Mouse (Mus musculus) forebrain, embryonic 13.5 days (tissue): ENCODE data around the gene Gigyf1. TPM values are rescaled to one million over a fixed set of nuclear protein-coding genes. Genes with fewer than 3 reads are reported as not detected.

ENCODE experiments used
- ATAC-seq: fragments of 200-750 bp; cut with Nextera tagmentation; 2 replicates; pipeline ENCODE4 v1.8.0; 2017
- H3K27ac ChIP-seq: fragments of 300-500 bp; sonication (generic); 2 replicates; pipeline ENCODE4 v1.5.1; 2015; ENCODE audit warnings: inconsistent platforms, mild to moderate bottlenecking, moderate library complexity
- H3K27me3 ChIP-seq: fragments of 300-500 bp; sonication (generic); 2 replicates; pipeline ENCODE4 v1.6.1; 2015; ENCODE audit warnings: mild to moderate bottlenecking, inconsistent platforms
- H3K36me3 ChIP-seq: fragments of 300-500 bp; sonication (generic); 2 replicates; pipeline ENCODE4 v1.6.1; 2015; ENCODE audit warnings: mild to moderate bottlenecking, inconsistent platforms; ENCODE audit not compliant: poor library complexity, severe bottlenecking
- H3K4me1 ChIP-seq: fragments of 300-500 bp; sonication (generic); 2 replicates; pipeline ENCODE4 v1.6.1; 2015; ENCODE audit warnings: inconsistent platforms
- H3K4me2 ChIP-seq: fragments of 300-500 bp; sonication (generic); 2 replicates; pipeline ENCODE4 v1.6.1; 2015; ENCODE audit warnings: inconsistent platforms, mild to moderate bottlenecking, moderate library complexity
- H3K4me3 ChIP-seq: fragments of 300-500 bp; sonication (generic); 2 replicates; pipeline ENCODE4 v1.5.1; 2015; ENCODE audit warnings: mild to moderate bottlenecking, inconsistent platforms
- H3K9ac ChIP-seq: fragments of 300-500 bp; sonication (generic); 2 replicates; pipeline ENCODE4 v1.6.1; 2015; ENCODE audit warnings: mild to moderate bottlenecking, inconsistent platforms
- H3K9me3 ChIP-seq: fragments of 300-500 bp; sonication (generic); replicated peaks from 2 replicates; pipeline ENCODE4 v1.6.1; 2016; ENCODE audit warnings: inconsistent platforms
- WGBS: fragments of 180-500 bp; shearing (Covaris S2); methylation state at CpG from one replicate; pipeline ENCODE4 v1.1.7; 2015; 5-methylcytosine and 5-hydroxymethylcytosine counted together
- microRNA-seq: library from miRNA; unstranded; fragments of <30 nt; microRNA quantifications from one replicate; pipeline ENCODE4, GENCODE M21; 2016
- polyA plus RNA-seq: library from polyadenylated mRNA; unstranded; fragments of >200 nt; fragmentation: Nextera tagmentation; extraction: Ambion mirVana; gene quantifications from 2 replicates; pipeline ENCODE4 v1.2.1, GENCODE M21; 2015

The Gigyf1 gene
- polyA plus RNA-seq, 1 experiment from 2014 or later: 16.1 TPM

DNA sequence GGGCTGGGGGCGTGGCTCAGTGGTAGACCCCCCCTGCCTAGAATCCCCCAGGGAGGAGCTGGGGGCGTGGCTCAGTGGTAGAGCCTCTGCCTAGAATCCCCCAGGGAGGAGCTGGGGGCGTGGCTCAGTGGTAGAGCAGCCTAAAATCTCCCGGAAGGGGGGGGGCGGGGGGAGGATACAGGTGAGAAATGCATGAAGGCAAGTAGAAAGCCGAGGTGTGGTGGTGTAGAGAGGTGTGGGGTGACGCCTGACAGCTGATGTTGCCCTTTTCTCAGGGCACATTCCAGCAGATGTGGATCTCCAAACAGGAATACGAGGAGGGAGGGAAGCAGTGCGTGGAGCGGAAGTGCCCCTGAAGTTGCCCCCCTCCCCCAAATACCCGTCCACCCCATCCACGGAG, 50.7 kb downstream of the Gigyf1 start:
- 76% methylated on average over 12 of the region's 12 CpGs for WGBS
- H3K27ac ChIP-seq: no peak overlapping the region
- no peaks in the 10 kb centered on the region for H3K4me1 ChIP-seq
- peaks cover 3% of the 10 kb centered on the region; the same call in 1 of the 2 replicates for H3K27me3 ChIP-seq
- H3K36me3 ChIP-seq: peaks cover 22% of the 10 kb centered on the region
- ATAC-seq: no peak
- H3K4me2 ChIP-seq: no peak overlapping the region
- no peak overlapping the region for H3K9ac ChIP-seq
- H3K9me3 ChIP-seq: no peaks in the 10 kb centered on the region
- no peak overlapping the region for H3K4me3 ChIP-seq

DNA sequence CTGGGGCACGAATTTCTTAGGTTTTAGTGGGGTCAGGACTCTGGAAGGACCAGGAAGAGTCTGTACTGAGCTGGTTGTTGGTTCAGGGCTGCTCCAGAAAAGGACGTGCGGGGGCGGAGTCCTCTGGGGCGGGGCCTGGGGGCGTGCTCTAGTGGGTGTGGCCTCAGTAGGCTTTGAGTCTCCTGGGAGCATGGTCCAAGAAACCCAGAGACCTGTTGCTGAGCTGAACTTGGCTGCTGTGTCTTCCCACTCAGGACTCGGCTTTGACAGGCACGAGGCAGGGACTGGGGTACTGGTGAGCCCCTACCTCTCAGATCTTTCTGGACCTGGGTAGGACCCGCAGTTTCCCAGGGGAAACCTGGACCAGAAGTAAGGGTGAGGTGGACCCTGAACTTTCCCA, 51.3 kb downstream of the Gigyf1 start, which contains the start of gene Tfr2:
TSS of gene Tfr2 (plus strand) at position 176 of the 400 bp plus-strand sequence.
- H3K4me2 ChIP-seq: no peak within 1 kb of the TSS
- 45% methylated on average over 9 of the region's 9 CpGs for WGBS
- peaks cover 6% of the 10 kb centered on the region; the same call in 1 of the 2 replicates for H3K4me1 ChIP-seq
- H3K27ac ChIP-seq: no peak within 1 kb of the TSS
- H3K4me3 ChIP-seq: no peak within 1 kb of the TSS
- ATAC-seq: no peak
- peaks cover 9% of the 10 kb centered on the region for H3K27me3 ChIP-seq
- H3K36me3 ChIP-seq: peaks cover 20% of the 10 kb centered on the region
- H3K9ac ChIP-seq: no peak within 1 kb of the TSS
- no peaks in the 10 kb centered on the region for H3K9me3 ChIP-seq

DNA sequence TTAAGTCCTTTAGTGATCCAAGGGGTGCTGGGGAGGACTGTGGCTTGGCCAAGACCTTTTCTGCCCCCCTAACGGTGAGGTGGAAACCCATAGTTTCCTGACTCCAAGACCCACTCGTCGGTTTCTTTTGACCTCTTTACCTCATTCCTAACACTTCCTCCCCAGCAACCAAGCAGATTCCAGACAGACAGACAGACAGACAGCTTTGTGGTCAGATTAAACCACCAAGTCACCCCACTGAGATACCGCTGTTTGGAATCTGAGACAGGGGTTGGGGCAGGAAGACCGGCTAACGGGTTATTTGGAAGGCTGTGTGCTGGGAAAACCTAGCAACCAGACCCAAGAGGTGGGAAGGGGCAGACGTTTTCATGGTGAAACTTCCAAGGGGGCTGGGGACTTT, 51.8 kb downstream of the Gigyf1 start:
- Histone ChIP-seq H3K9ac (no peak overlapping the region), H3K4me2 (no peak overlapping the region), H3K9me3 (no peaks in the 10 kb centered on the region), H3K27me3 (peaks cover 14% of the 10 kb centered on the region), H3K4me1 (peaks cover 6% of the 10 kb centered on the region; the same call in 1 of the 2 replicates), H3K36me3 (peaks cover 15% of the 10 kb centered on the region), H3K27ac (no peak overlapping the region), H3K4me3 (no peak overlapping the region)
- 55% methylated on average over 7 of the region's 7 CpGs for WGBS
- ATAC-seq: no peak

DNA sequence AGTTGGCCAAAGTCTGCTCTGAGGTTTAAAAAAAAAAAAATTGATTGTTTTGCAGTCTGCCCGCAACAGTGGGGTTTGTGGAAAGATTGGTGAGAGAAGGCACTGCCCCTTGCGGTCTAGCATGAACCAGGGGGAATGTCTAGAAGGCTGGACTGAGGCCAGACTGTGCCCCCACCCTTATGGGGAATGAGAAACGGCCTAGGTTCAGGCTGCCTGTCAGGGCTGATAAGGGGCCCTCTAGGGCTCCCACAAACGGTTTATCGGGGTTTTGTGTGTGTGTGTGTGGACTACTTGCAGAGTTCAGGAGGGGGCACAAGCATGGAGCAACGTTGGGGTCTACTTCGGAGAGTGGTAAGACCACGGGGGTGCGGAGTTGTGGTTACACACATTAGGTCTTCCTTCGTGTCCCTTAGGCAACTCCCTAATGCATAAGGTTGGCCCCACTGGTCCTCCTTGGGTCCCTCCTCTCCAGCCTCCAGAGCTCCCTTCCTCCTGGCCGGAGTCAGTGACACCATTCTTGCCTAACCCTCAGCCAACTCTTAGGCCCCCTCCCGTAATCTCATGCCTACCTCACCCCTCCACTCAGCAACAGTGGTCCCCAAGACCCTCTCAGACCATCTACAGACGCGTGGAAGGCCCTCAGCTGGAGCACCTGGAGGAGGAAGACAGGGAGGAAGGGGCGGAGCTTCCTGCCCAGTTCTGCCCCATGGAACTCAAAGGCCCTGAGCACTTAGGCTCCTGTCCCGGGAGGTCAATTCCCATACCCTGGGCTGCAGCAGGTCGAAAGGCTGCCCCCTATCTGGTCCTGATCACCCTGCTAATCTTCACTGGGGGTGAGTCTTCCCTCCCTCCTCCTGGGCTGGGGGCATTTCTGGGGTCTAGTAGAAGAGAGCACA, 52.6 kb downstream of the Gigyf1 start:
- no peak overlapping the region for H3K4me2 ChIP-seq
- H3K9ac ChIP-seq: no peak overlapping the region
- peaks cover 6% of the 10 kb centered on the region; the same call in 1 of the 2 replicates for H3K4me1 ChIP-seq
- no peaks in the 10 kb centered on the region for H3K9me3 ChIP-seq
- ATAC-seq: no peak
- no peak overlapping the region for H3K27ac ChIP-seq
- whole genome bisulfite sequencing: 80% methylated on average over 17 of the region's 17 CpGs
- peaks cover 7% of the 10 kb centered on the region; the same call in 1 of the 2 replicates for H3K36me3 ChIP-seq
- peaks cover 15% of the 10 kb centered on the region for H3K27me3 ChIP-seq
- H3K4me3 ChIP-seq: no peak overlapping the region

DNA sequence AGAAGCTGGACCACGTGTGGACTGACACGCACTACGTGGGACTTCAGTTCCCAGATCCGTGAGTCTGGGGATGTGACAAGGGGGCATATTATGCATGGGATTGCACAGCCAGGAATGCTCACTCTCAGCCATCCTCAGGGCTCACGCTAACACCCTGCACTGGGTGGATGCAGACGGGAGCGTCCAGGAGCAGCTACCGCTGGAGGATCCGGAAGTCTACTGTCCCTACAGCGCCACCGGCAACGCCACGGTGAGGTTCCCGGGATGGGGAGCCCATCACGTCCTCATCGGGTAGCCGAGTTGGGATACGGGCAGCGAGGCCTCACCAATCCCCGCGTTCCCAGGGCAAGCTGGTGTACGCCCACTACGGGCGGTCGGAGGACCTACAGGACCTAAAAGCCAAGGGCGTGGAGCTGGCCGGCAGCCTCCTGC, 56.1 kb downstream of the Gigyf1 start:
- 10% methylated on average over 27 of the region's 27 CpGs for WGBS
- Histone ChIP-seq H3K4me1 (peaks cover 6% of the 10 kb centered on the region; the same call in 1 of the 2 replicates), H3K27me3 (peaks cover 15% of the 10 kb centered on the region), H3K36me3 (no peaks in the 10 kb centered on the region), H3K27ac (no peak overlapping the region), H3K4me2 (peak overlapping the region; percentile 55), H3K9ac (peak overlapping the region; percentile 59), H3K4me3 (peak overlapping the region; percentile 25), H3K9me3 (no peaks in the 10 kb centered on the region)
- peak; percentile 13; the same call in 1 of the 2 replicates for ATAC-seq

Small RNA genes lying within 50 kb of the gene (microRNA-seq; reads per million reads assigned to microRNA genes)
- gene Mir6418: 0.80 reads per million

Other genes with a start within 250 kb of the Gigyf1 start
- gene Ache, start 231.0 kb upstream of the Gigyf1 start, polyA plus RNA-seq: 2.7 and 4.1 TPM in 2 replicates
- gene Ufsp1, start 223.9 kb upstream of the Gigyf1 start, polyA plus RNA-seq: 7.1 and 7.2 TPM in 2 replicates
- 145 and 150 TPM in 2 replicates for gene Srrt, start 210.9 kb upstream of the Gigyf1 start, polyA plus RNA-seq
- 30.8 and 35.3 TPM in 2 replicates for gene Trip6, start 204.1 kb upstream of the Gigyf1 start, polyA plus RNA-seq
- gene Slc12a9, start 185.0 kb upstream of the Gigyf1 start, polyA plus RNA-seq: 14.4 and 16.9 TPM in 2 replicates
- gene Ephb4, start 168.4 kb upstream of the Gigyf1 start, polyA plus RNA-seq: 8.6 and 10.1 TPM in 2 replicates
- 0.08 and 0.12 TPM in 2 replicates for gene Zan, start 41.5 kb upstream of the Gigyf1 start, polyA plus RNA-seq
- gene Pop7, start 16.0 kb upstream of the Gigyf1 start, polyA plus RNA-seq: 75.6 and 82.9 TPM in 2 replicates
- gene Epo, start 14.7 kb downstream of the Gigyf1 start, polyA plus RNA-seq: 0.35 TPM in 1 of 2 replicates, not detected in the other
- gene Gnb2, start 15.0 kb downstream of the Gigyf1 start, polyA plus RNA-seq: 483 and 508 TPM in 2 replicates
- gene Actl6b, start 35.0 kb downstream of the Gigyf1 start, polyA plus RNA-seq: 144 and 174 TPM in 2 replicates
- gene Tfr2, start 51.3 kb downstream of the Gigyf1 start, polyA plus RNA-seq: 1.2 and 1.5 TPM in 2 replicates
- 31.1 and 31.9 TPM in 2 replicates for gene Mospd3, start 82.5 kb downstream of the Gigyf1 start, polyA plus RNA-seq
- 6.9 and 7.1 TPM in 2 replicates for gene Pcolce, start 95.2 kb downstream of the Gigyf1 start, polyA plus RNA-seq
- gene Fbxo24, start 110.5 kb downstream of the Gigyf1 start, polyA plus RNA-seq: 0.14 and 0.22 TPM in 2 replicates
- gene Lrch4, start 110.6 kb downstream of the Gigyf1 start, polyA plus RNA-seq: 24.5 and 25.0 TPM in 2 replicates
- gene Gm20605, start 110.6 kb downstream of the Gigyf1 start, polyA plus RNA-seq: 7.3 and 10.8 TPM in 2 replicates
- gene Sap25, start 122.8 kb downstream of the Gigyf1 start, polyA plus RNA-seq: 7.7 and 8.3 TPM in 2 replicates
- gene Irs3, start 127.2 kb downstream of the Gigyf1 start, polyA plus RNA-seq: 0.08 TPM in 1 of 2 replicates, not detected in the other
- gene Agfg2, start 166.2 kb downstream of the Gigyf1 start, polyA plus RNA-seq: 22.8 and 23.4 TPM in 2 replicates
- gene Nyap1, start 223.1 kb downstream of the Gigyf1 start, polyA plus RNA-seq: 25.0 and 26.5 TPM in 2 replicates
- gene Tsc22d4, start 227.2 kb downstream of the Gigyf1 start, polyA plus RNA-seq: 64.3 and 71.0 TPM in 2 replicates